Mouse (Mus musculus): ENCODE data around the gene Dhx16.
A peak's percentile ranks its signal among the peaks of the same experiment; 100 is the strongest.

Dhx16 gene

GRCm38 (mm10) chr17:35860831-35861197 is 18.8 kb upstream of the Dhx16 start:
- no peak for DNase-seq (ENCODE audit: low spot score)

GRCm38 (mm10) chr17:35861198-35861857 is 18.3 kb upstream of the Dhx16 start, which contains the start of gene Nrm:
TSS of gene Nrm (plus strand) at chr17:35861318.
- peak; percentile 94 for DNase-seq (ENCODE audit: low spot score)

- DNase-seq (ENCODE audit: low spot score): no peak
Measured at GRCm38 (mm10) chr17:35864832-35865353, 14.7 kb upstream of the Dhx16 start.

DNA sequence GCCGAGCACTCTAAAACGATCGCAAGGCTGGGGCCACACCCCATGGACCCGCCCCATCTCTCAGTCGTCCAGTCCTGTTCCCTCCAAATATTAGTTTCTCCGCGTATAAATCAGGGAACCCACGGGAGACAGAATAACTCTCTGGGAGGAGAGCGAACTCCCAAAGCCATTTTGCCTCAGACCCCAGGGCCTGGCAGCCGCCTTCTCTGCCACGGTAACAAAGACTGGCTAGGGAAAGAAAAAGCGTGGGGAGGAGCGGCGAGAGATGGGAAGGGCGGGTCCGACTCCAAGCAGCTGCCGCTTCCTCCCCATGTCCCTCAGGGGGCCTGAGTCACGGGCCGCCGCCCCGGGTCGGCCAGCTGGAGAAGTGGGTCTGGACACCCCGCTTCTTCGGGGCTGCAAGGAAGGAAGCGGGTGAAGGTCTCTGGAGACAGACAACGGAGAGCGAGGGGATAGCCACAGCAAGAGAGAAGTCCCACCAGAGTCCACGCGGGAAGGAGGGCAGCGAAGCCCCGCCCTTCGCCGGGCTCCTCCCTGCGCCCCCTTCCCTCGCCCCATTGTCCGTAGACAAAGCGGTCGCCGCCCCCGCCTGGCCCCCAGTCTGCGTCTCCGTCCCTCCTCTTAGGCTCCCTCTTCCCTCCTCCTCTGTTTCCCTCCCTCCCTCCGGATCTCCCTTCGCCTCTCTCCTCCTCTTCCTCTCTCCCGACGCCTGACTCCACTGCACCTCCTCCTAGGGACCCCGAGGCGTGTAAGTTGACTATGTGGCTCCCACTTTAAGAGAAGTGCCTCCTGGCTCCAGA is 13.9 kb upstream of the Dhx16 start, which contains the start of gene Ppp1r18:
Gene Ppp1r18, plus strand, starts transcription at position 113 of the 800 bp plus-strand sequence.
- DNase-seq (ENCODE audit: low spot score): peak; percentile 80

DNA sequence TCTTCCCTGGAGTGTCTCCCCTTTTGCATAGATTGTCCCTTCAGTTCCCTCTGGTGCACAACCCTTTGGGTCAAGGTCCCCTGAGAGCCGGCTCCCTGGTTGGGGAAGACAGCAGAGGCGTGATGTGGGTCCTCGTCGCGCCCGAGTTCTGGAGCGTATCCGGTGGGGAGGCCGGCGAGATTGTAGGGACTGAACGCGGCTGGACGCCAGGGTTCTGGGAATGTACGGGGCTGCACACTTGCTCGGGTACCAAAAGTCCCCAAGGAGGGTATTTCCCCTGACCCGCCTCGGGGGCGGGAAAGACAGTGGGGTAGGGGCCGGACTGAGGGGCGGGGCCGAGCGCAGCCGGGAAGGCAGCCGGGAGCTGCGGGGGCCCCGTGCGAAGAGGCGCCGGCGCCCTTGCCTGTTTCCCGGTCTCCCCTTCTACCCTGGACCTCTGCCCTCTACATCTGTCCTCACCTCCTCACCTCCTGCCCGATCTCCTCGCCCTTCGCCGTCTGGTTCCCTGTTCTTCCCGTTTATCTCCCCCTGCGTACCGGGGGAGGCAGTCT is 13.3 kb upstream of the Dhx16 start:
- DNase-seq (ENCODE audit: low spot score): no peak

GRCm38 (mm10) chr17:35866911-35867890 is 12.4 kb upstream of the Dhx16 start:
- peak; percentile 34 for DNase-seq (ENCODE audit: low spot score)

DNA sequence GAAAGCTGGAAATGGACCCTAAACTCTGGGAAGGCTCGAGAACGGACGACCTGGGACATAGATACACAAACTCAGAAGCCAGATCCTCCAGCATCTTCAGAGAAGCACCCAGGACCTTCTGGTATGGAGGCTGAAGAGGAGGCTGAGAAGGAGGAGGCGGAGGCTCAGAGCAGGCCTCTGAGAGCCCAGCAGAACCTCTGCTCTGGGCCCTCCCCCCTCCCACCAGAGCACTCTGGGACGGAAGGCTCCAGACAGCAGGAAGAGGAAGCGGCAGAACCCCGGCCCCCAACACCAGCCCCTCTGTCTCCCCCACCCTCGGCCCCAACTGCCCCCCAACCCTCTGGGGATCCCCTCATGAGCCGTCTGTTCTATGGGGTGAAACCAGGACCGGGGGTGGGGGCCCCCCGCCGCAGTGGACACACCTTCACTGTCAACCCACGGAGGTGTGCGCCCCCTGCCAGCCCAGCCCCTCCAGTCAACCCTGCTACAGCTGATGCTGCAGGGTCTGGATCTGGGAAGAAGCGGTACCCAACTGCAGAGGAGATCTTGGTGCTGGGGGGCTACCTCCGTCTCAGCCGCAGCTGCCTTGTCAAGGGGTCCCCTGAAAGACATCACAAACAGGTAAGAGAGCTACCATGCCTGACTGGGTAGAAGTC is 11.3 kb upstream of the Dhx16 start:
- no peak for DNase-seq (ENCODE audit: low spot score)

GRCm38 (mm10) chr17:35868961-35869345 is 10.7 kb upstream of the Dhx16 start:
- no peak for DNase-seq (ENCODE audit: low spot score)

DNA sequence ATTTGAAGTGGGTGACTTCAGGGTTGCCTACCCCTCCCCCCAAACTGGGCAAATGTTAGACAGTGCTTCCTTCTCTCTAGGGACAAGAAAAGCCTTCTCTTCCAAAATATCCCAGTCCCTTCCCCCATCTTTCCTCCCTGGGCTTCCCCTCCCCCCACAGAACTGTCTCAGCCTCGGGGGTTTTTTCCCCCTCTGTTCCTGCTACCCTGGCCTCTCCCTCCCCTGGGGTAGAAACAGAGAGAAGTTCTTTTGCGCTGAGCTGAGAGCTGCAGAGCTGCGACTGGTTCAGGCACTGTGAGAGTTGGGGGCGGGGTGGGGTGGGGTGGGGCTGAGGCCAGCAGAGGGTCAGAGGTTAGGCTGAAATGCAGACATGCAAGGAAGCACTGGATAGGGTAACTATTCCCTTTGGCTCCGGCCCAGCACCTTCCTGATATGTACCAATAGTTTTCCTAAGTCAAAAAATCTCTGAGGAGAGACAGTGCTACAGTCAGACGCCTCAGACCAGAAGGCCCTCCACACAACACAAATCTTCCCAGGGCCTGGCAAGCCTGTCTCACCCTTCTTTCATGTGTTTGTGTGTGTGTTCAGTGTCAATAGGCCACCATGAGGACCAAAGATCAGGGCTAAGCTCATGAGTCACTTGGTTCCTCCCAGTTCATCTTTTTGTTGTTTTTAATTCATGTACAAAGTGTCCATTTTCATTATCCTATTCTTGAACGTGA is 10.1 kb upstream of the Dhx16 start:
- DNase-seq (ENCODE audit: low spot score): peak; percentile 93

DNA sequence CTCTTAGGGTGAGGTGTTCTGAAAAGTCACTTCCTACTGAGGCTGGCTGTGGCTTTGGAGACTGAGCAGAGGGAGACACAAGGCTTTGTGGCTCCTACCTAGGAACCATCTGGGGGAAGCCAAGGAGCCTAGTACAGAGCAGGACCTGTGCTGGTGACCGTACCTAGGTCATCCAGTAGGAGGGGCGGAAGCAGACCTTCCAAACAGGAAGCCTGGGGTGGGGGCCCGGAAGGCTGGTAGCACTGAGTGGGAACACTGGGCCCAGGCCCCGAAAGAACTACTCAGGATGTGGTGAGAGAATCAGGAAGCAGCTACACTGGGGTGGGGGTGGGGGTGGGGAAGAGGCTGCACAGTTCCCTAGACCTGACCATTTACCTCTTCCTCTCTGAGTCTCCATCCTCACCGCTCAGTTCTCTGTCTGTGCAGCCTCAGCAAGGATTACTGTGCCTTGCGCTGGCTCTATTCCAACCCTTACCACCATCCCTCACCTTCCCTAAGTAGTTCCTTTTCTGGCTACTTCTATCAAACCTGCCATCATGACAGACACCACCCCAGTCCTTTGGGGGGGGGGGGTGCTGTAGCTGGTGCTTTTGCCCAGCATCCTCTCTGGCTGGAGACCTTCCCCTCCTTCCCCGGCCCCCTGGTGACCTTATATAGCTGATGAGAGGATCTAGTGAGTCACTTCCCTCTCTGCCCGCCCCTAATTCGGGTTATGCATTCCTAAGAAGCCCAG is 9.3 kb upstream of the Dhx16 start:
- DNase-seq (ENCODE audit: low spot score): peak; percentile 36

- no peak for DNase-seq (ENCODE audit: low spot score)
Measured at GRCm38 (mm10) chr17:35870884-35871696, 8.5 kb upstream of the Dhx16 start.

- DNase-seq (ENCODE audit: low spot score): peak; percentile 77
Measured at GRCm38 (mm10) chr17:35873774-35874519, 5.7 kb upstream of the Dhx16 start.

- no peak for DNase-seq (ENCODE audit: low spot score)
Measured at GRCm38 (mm10) chr17:35874721-35875120, 4.9 kb upstream of the Dhx16 start.

- DNase-seq (ENCODE audit: low spot score): no peak
Measured at GRCm38 (mm10) chr17:35882924-35883323, 3.3 kb downstream of the Dhx16 start.

DNA sequence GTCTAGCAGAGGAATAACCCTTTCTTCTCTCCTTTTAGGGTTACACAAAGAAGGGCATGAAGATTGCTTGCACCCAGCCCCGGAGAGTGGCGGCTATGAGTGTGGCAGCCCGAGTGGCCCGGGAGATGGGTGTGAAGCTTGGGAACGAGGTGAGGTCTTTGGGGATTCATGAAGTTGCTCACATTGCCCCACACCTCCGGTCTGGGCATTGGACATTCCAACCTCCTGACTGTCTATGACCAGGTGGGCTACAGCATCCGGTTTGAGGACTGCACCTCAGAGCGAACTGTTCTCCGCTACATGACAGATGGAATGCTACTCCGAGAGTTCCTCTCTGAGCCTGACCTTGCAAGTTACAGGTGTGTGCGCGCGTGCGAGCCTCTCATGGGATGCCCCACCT is 4.2 kb downstream of the Dhx16 start:
- no peak for DNase-seq (ENCODE audit: low spot score)

DNA sequence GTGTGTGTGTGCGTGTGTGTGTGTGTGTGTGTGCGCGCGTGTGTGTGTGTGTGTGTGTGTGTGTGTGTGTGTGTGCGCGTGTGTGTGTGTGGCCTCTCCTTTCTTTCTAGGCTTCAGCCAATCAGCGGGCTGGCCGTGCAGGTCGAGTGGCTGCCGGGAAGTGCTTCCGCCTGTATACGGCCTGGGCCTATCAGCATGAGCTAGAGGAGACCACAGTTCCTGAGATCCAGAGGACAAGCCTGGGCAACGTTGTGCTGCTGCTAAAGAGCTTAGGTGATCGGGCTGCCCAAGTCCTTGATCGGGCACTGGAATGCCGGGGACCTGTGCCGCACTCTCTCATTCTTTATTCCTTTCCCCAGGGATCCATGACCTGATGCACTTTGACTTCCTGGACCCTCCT is 8.1 kb downstream of the Dhx16 start:
- DNase-seq (ENCODE audit: low spot score): no peak

GRCm38 (mm10) chr17:35896781-35897643 is 17.4 kb downstream of the Dhx16 start, which contains the start of gene 2310061I04Rik:
TSS of gene 2310061I04Rik (minus strand) at chr17:35897431.
- peak; percentile 94 for DNase-seq (ENCODE audit: low spot score)

All from yolk sac, embryonic 10.5 days (tissue).